Mouse (Mus musculus) intestine, postnatal 0 days (tissue): ENCODE measurements around the gene Ephx1. TPM values are rescaled to one million over a fixed set of nuclear protein-coding genes. Genes with fewer than 3 reads are reported as not detected.
"Not testable (repeated sequence)": the region's sequence is repeated elsewhere in the genome, so short reads cannot be mapped to it uniquely, and the experiment has no call there.

Source experiments
- ATAC-seq: fragments of 200-750 bp; cut with Nextera tagmentation; 2 replicates; pipeline ENCODE4 v1.8.0; 2017; ENCODE audit warnings: mild to moderate bottlenecking, moderate TSS enrichment, moderate library complexity
- H3K27ac ChIP-seq: fragments of 300-500 bp; sonication (generic); 2 replicates; pipeline ENCODE4 v1.5.1; 2014; ENCODE audit warnings: mild to moderate bottlenecking, low read depth, low read length, moderate library complexity
- H3K27me3 ChIP-seq: fragments of 300-500 bp; sonication (generic); replicated peaks from 2 replicates; pipeline ENCODE4 v1.6.1; 2014; ENCODE audit warnings: low read length, mixed read lengths; ENCODE audit not compliant: control insufficient read depth, insufficient read depth
- H3K36me3 ChIP-seq: fragments of 300-500 bp; sonication (generic); 2 replicates; pipeline ENCODE4 v1.6.1; 2014; ENCODE audit warnings: mild to moderate bottlenecking, moderate library complexity; ENCODE audit not compliant: control insufficient read depth, insufficient read depth
- H3K4me1 ChIP-seq: fragments of 300-500 bp; sonication (generic); replicated peaks from 2 replicates; pipeline ENCODE4 v1.6.1; 2014; ENCODE audit warnings: antibody characterized with exemption, low read length, mixed read lengths; ENCODE audit not compliant: control insufficient read depth, insufficient read depth
- H3K4me2 ChIP-seq: fragments of 300-500 bp; sonication (generic); replicated peaks from 2 replicates; pipeline ENCODE4 v1.6.1; 2014; ENCODE audit warnings: low read depth, mild to moderate bottlenecking, moderate library complexity
- H3K4me3 ChIP-seq: fragments of 300-500 bp; sonication (generic); 2 replicates; pipeline ENCODE4 v1.5.1; 2014; ENCODE audit warnings: low read depth, low read length
- H3K9ac ChIP-seq: fragments of 300-500 bp; sonication (generic); 2 replicates; pipeline ENCODE4 v1.6.1; 2014; ENCODE audit warnings: mild to moderate bottlenecking, low read depth, low read length
- H3K9me3 ChIP-seq: fragments of 300-500 bp; sonication (generic); 2 replicates; pipeline ENCODE4 v1.6.1; 2016; ENCODE audit warnings: mixed run types; ENCODE audit not compliant: control insufficient read depth
- CTCF ChIP-seq: sonication (generic); IDR thresholded peaks from 2 replicates; pipeline ENCODE4 v1.5.1; 2016; ENCODE audit warnings: low read depth, mild to moderate bottlenecking, control low read depth, antibody characterized with exemption, moderate library complexity
- WGBS: fragments of 180-500 bp; shearing (Covaris S2); extraction: QIAGEN DNeasy Blood & Tissue Kit; methylation state at CpG from one replicate; pipeline ENCODE4 v1.1.7; 2014; 5-methylcytosine and 5-hydroxymethylcytosine counted together
- polyA plus RNA-seq: library from polyadenylated mRNA; unstranded; fragments of >200 nt; fragmentation: Nextera tagmentation; extraction: Ambion mirVana; gene quantifications from 2 replicates; pipeline ENCODE4 v1.2.1, GENCODE M21; 2015

The Ephx1 gene
- polyA plus RNA-seq, 1 experiment from 2014 or later: 4.3 TPM

DNA sequence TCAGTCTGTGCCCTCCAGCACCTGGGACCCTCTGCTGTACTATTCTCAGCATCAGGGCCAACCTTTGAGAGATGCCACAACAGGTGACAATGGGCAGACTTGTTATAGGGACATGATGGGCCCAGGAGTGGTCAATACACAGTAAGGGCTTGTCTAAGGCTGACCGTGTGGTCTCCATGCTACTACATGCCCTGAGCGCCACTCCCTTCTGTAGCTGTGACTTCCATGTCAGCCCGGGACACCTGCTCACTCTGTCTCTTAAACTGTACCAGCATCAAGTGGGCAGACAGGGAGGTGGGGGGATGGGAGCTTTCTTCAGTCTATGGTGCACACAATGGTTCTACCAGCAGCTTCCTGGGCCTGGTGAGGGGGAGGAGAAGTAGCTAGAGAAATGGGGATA, 19.5 kb downstream of the Ephx1 start:
- H3K4me3 ChIP-seq: no peak overlapping the region
- no peak overlapping the region for H3K27ac ChIP-seq
- no peaks in the 10 kb centered on the region for H3K9me3 ChIP-seq
- H3K4me1 ChIP-seq: no peaks in the 10 kb centered on the region
- no peaks in the 10 kb centered on the region for H3K27me3 ChIP-seq
- H3K4me2 ChIP-seq: no peak overlapping the region
- WGBS: 87% methylated on average over 3 of the region's 3 CpGs
- ATAC-seq: no peak
- no peak overlapping the region for H3K9ac ChIP-seq
- TF ChIP-seq CTCF: no peak
- H3K36me3 ChIP-seq: no peaks in the 10 kb centered on the region

GRCm38 (mm10) chr1:181000501-181001092, 20.1 kb downstream of the Ephx1 start:
- Histone ChIP-seq H3K4me3 (no peak overlapping the region), H3K9ac (no peak overlapping the region), H3K4me1 (no peaks in the 10 kb centered on the region), H3K9me3 (no peaks in the 10 kb centered on the region), H3K4me2 (no peak overlapping the region), H3K27me3 (no peaks in the 10 kb centered on the region), H3K27ac (no peak overlapping the region), H3K36me3 (no peaks in the 10 kb centered on the region)
- 27% methylated on average over 10 of the region's 10 CpGs for whole genome bisulfite sequencing
- no peak for ATAC-seq
- TF ChIP-seq CTCF: no peak

GRCm38 (mm10) chr1:180992142-180992541, 28.6 kb downstream of the Ephx1 start:
- peak; percentile 85 for TF ChIP-seq CTCF
- Histone ChIP-seq H3K9ac (no peak overlapping the region), H3K4me3 (no peak overlapping the region), H3K4me1 (no peaks in the 10 kb centered on the region), H3K27me3 (no peaks in the 10 kb centered on the region), H3K27ac (no peak overlapping the region), H3K4me2 (no peak overlapping the region), H3K9me3 (no peaks in the 10 kb centered on the region), H3K36me3 (no peaks in the 10 kb centered on the region)
- no peak for ATAC-seq
- 57% methylated on average over 3 of the region's 3 CpGs for WGBS

- no peaks in the 10 kb centered on the region for H3K4me1 ChIP-seq
- 62% methylated on average over 3 of the region's 3 CpGs for WGBS
- no peaks in the 10 kb centered on the region for H3K27me3 ChIP-seq
- H3K4me3 ChIP-seq: no peak overlapping the region
- no peaks in the 10 kb centered on the region for H3K9me3 ChIP-seq
- no peak for TF ChIP-seq CTCF
- no peaks in the 10 kb centered on the region for H3K36me3 ChIP-seq
- no peak for ATAC-seq
- H3K4me2 ChIP-seq: no peak overlapping the region
- H3K9ac ChIP-seq: no peak overlapping the region
- no peak overlapping the region for H3K27ac ChIP-seq
These were observed 30.0 kb downstream of the Ephx1 start for GRCm38 (mm10) chr1:180990671-180991070.

DNA sequence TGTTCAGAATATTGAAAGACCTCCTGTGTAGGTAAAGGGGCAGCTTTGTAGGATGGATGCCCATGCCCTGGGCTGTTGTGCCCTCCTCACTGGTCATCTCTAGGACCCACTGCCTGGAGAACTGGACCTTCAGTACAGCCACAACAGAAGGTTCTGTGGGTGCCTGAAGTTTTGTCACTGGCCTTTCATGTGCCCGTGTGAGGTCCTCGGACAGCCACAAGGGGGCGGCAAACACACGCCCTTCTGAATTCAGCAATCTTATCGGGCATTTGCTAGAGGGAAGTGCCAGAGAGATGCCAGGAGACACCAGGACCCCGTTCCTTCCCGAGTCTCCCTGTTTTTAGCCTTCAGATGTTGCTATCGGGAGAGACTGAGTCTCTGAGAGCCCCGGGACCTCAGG, 32.9 kb downstream of the Ephx1 start:
- Histone ChIP-seq H3K4me2 (no peak overlapping the region), H3K27ac (no peak overlapping the region), H3K9me3 (no peaks in the 10 kb centered on the region), H3K9ac (no peak overlapping the region), H3K27me3 (no peaks in the 10 kb centered on the region), H3K36me3 (no peaks in the 10 kb centered on the region), H3K4me1 (no peaks in the 10 kb centered on the region), H3K4me3 (no peak overlapping the region)
- peak; percentile 97 for TF ChIP-seq CTCF
- 0 out of 2 replicates have a peak, but pooled peaks have one; percentile 34 for ATAC-seq
- WGBS: 3% methylated on average over 9 of the region's 9 CpGs

DNA sequence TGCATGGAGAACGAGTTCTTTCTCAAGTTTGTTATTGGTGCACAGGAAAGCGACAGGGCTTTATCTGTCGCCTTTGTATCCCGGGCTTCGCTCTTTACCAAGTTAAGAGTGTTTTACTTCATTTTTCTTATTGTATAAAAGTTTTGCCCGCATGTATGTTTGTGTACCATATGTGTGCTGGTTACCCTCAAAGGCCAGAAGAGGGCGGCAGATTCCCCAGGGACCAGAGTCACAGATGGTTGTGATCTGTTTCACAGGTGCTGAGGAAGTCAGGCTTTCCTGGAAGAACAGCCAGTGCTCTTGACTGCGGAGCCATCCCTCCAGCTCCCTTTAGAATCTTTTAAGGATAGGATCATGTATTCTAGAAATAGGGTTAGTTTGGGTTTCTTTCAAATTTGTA, 34.0 kb downstream of the Ephx1 start:
- no peak for ATAC-seq
- Histone ChIP-seq H3K4me3 (no peak overlapping the region), H3K9ac (no peak overlapping the region), H3K36me3 (no peaks in the 10 kb centered on the region), H3K27ac (no peak overlapping the region), H3K4me2 (no peak overlapping the region), H3K9me3 (no peaks in the 10 kb centered on the region), H3K4me1 (no peaks in the 10 kb centered on the region), H3K27me3 (no peaks in the 10 kb centered on the region)
- peak; percentile 33 for TF ChIP-seq CTCF
- 91% methylated on average over 8 of the region's 8 CpGs for WGBS

- not testable (repeated sequence) for H3K36me3 ChIP-seq, H3K27me3 ChIP-seq, H3K4me1 ChIP-seq, H3K9ac ChIP-seq, H3K4me3 ChIP-seq, H3K9me3 ChIP-seq, H3K4me2 ChIP-seq, H3K27ac ChIP-seq
- WGBS: 59% methylated on average over 7 of the region's 7 CpGs
- peak; percentile 92 for ATAC-seq
These were observed 39.2 kb downstream of the Ephx1 start for GRCm38 (mm10) chr1:180981298-180982046.
